Mouse (Mus musculus) cerebellum, adult 2 months (tissue): Measurements from ENCODE around the gene Lbp.

Source experiments
- CTCF ChIP-seq: fragments of 200-500 bp; IDR thresholded peaks from 2 replicates; pipeline ENCODE4 v1.5.1; 2011; ENCODE audit warnings: low read depth, mild to moderate bottlenecking, control low read depth, low read length, moderate library complexity, borderline replicate concordance; ENCODE audit not compliant: insufficient read depth
- POLR2A ChIP-seq: fragments of 200-500 bp; IDR thresholded peaks from 2 replicates; pipeline ENCODE4 v1.6.1; 2011; ENCODE audit warnings: low read length, control low read depth, borderline replicate concordance; ENCODE audit not compliant: insufficient read depth

- TF ChIP-seq POLR2A: no peak
- TF ChIP-seq CTCF: peak; percentile 49; the same call in 1 of the 2 replicates
Observed at GRCm38 (mm10) chr2:158316371-158316770, 10.1 kb downstream of the Lbp start.
